Mouse (Mus musculus) testis, postnatal 14 days (tissue): ENCODE measurements around the gene Ulk4.

ENCODE experiments used
- DNase-seq: peaks from one replicate; pipeline ENCODE4 v3.0.0; 2021; ENCODE audit warnings: low spot score

Ulk4 gene

GRCm38 (mm10) chr9:121299976-121300570 is 23.1 kb upstream of the Ulk4 start:
- DNase-seq = no peak

GRCm38 (mm10) chr9:121299223-121299755 is 22.3 kb upstream of the Ulk4 start:
- DNase-seq = peak; percentile 49

GRCm38 (mm10) chr9:121298411-121299091 is 21.6 kb upstream of the Ulk4 start:
- DNase-seq = no peak

- no peak for DNase-seq
These were observed 21.0 kb upstream of the Ulk4 start for GRCm38 (mm10) chr9:121298065-121298398.

GRCm38 (mm10) chr9:121297171-121298064 is 20.4 kb upstream of the Ulk4 start, which contains the start of gene Trak1:
Gene Trak1, plus strand, starts transcription at chr9:121297502.
- no peak for DNase-seq

- no peak for DNase-seq
These were observed 18.2 kb upstream of the Ulk4 start for GRCm38 (mm10) chr9:121295221-121295620.

GRCm38 (mm10) chr9:121293187-121293586 is 16.2 kb upstream of the Ulk4 start:
- DNase-seq = no peak

GRCm38 (mm10) chr9:121291275-121291674 is 14.3 kb upstream of the Ulk4 start:
- no peak for DNase-seq

- no peak for DNase-seq
These were observed 9.4 kb upstream of the Ulk4 start for GRCm38 (mm10) chr9:121286325-121286901.

- DNase-seq = peak; percentile 57
These were observed 8.6 kb upstream of the Ulk4 start for GRCm38 (mm10) chr9:121285341-121286324.

GRCm38 (mm10) chr9:121284422-121284821 is 7.4 kb upstream of the Ulk4 start:
- peak; percentile 60 for DNase-seq

GRCm38 (mm10) chr9:121283620-121284185 is 6.7 kb upstream of the Ulk4 start:
- DNase-seq = no peak

- no peak for DNase-seq
These were observed 4.9 kb upstream of the Ulk4 start for GRCm38 (mm10) chr9:121281891-121282290.

GRCm38 (mm10) chr9:121279216-121279615 is 2.2 kb upstream of the Ulk4 start:
- no peak for DNase-seq

GRCm38 (mm10) chr9:121276745-121277117 is 266 bp downstream of the Ulk4 start:
- no peak for DNase-seq

- no peak for DNase-seq
These were observed 5.4 kb downstream of the Ulk4 start for GRCm38 (mm10) chr9:121271561-121271960.

GRCm38 (mm10) chr9:121271149-121271548 is 5.8 kb downstream of the Ulk4 start:
- no peak for DNase-seq

GRCm38 (mm10) chr9:121265307-121265706 is 11.7 kb downstream of the Ulk4 start:
- no peak for DNase-seq

GRCm38 (mm10) chr9:121257106-121257505 is 19.9 kb downstream of the Ulk4 start:
- DNase-seq = no peak

GRCm38 (mm10) chr9:121254761-121255160 is 22.2 kb downstream of the Ulk4 start:
- peak; percentile 2 for DNase-seq

GRCm38 (mm10) chr9:121253983-121254382 is 23.0 kb downstream of the Ulk4 start:
- DNase-seq = peak; percentile 3
